Mouse (Mus musculus) heart, adult 11 months (tissue): ENCODE measurements around the gene Snph.

Experiments used
- DNase-seq: peaks from one replicate; pipeline ENCODE4 v3.0.0; 2022

The Snph gene

DNA sequence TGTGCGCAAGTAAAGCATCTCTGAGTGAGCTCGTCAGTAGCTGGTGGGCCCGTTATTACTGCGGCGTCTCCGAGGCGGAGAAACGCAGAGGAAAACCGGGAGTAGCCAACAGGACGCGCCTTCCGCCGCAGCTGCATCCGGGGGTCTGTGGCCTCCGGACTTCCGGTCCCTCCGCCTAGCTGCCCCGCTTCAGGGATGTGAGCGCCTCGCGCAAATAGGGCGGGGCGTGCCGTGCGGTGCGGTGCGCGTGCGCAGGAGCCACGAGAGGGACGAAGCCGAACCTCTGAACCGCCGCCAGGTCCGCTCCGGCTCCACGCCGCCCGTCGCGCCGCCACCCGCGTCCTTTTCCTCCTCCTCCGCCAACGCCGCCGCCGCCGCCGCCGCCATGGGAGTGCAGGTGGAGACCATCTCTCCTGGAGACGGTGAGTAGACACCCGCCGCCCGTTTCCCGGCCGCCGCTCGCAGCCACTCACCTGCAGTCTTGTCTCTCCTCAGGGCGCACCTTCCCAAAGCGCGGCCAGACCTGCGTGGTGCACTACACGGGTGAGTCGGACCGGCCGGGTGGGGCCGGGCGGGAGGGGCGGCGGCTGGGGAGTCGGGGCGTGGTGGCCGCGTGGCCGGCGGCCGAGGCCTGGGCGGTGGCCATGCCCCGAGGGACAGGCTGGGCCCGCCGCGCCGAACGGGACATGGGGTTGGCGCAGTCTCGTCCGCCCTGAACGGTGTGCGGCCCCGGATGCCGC, 89.9 kb downstream of the Snph start, which contains the start of gene Fkbp1a:
Fkbp1a (plus strand) TSS at position 161 of the 740 bp plus-strand sequence.
- DNase-seq, result peak; percentile 100
